Mouse (Mus musculus): ENCODE data around the gene Spef1.

GRCm38 (mm10) chr2:131125157-131125963 is 61.7 kb downstream of the Spef1 start:
- no peak for TF ChIP-seq CTCF (IDR thresholded peaks at IDR 0.05; ENCODE audit: low read depth)
- no peak for TF ChIP-seq EP300 (IDR thresholded peaks at IDR 0.05; ENCODE audit: low read depth)
